Mouse (Mus musculus) megakaryocyte, embryonic 14.5 days (primary cell): ENCODE results near the gene Cyb5r3. TPM values are rescaled to one million over a fixed set of nuclear protein-coding genes. Genes with fewer than 3 reads are reported as not detected.
A peak's percentile ranks its signal among the peaks of the same experiment; 100 is the strongest.

Experiments used
- H3K27me3 ChIP-seq: replicated peaks from 2 replicates; pipeline ENCODE3; 2012; ENCODE audit warnings: inconsistent platforms
- H3K36me3 ChIP-seq: replicated peaks from 2 replicates; pipeline ENCODE3; 2012; ENCODE audit warnings: low read length, inconsistent platforms, mixed read lengths
- H3K4me1 ChIP-seq: 2 replicates; pipeline ENCODE4 v1.6.1; 2012; ENCODE audit warnings: inconsistent platforms
- H3K4me3 ChIP-seq: replicated peaks from 2 replicates; pipeline ENCODE3; 2012; ENCODE audit warnings: moderate library complexity, mild to moderate bottlenecking, inconsistent platforms
- H3K9me3 ChIP-seq: 2 replicates; pipeline ENCODE4 v1.6.1; 2012; ENCODE audit warnings: inconsistent platforms
- FLI1 ChIP-seq: IDR thresholded peaks from 2 replicates; pipeline ENCODE4 v1.6.1; 2012; ENCODE audit warnings: low read length, inconsistent platforms, mixed read lengths
- GATA1 ChIP-seq: IDR thresholded peaks from 3 replicates; pipeline ENCODE4 v1.6.1; 2012; ENCODE audit warnings: mixed read lengths, low read length, inconsistent platforms, borderline replicate concordance
- polyA plus RNA-seq: library from polyadenylated mRNA; stranded (reverse); fragments of >175 nt; gene quantifications from 2 replicates; pipeline ENCODE4 v1.2.3, GENCODE M21; 2012; ENCODE audit warnings: low replicate concordance; ENCODE audit not compliant: insufficient read depth

Cyb5r3 gene
- polyA plus RNA-seq, 1 experiment, result 127 TPM

DNA sequence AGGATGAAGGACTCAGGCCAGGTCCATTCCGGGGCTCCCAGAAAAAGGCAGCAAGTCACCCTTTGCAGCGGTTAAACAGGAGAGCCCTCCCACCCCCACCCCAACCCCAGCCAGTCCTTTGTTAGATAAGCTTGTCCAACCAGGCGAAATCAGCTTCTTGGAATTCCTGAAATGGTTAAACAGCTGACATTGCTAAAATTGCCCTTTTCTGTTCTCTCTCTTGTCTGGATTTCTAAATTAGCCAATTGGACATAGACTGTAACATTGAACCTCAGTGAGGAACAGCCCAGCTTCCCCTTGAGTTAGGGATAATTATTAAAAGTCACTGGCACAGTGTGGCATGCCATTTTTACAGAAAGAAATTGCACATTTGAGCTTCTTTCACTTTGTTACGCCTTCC is 30.0 kb upstream of the Cyb5r3 start:
- no peaks in the 10 kb centered on the region for H3K36me3 ChIP-seq
- TF ChIP-seq FLI1 (no peak), GATA1 (no peak)
- peaks cover 15% of the 10 kb centered on the region for H3K27me3 ChIP-seq
- no peaks in the 10 kb centered on the region for H3K9me3 ChIP-seq
- peaks cover 26% of the 10 kb centered on the region for H3K4me1 ChIP-seq
- no peak overlapping the region for H3K4me3 ChIP-seq

GRCm38 (mm10) chr15:83193413-83193812 is 21.0 kb upstream of the Cyb5r3 start:
- no peaks in the 10 kb centered on the region for H3K36me3 ChIP-seq
- no peak overlapping the region for H3K4me3 ChIP-seq
- peaks cover 35% of the 10 kb centered on the region for H3K9me3 ChIP-seq
- TF ChIP-seq FLI1 (no peak), GATA1 (no peak)
- peaks cover 5% of the 10 kb centered on the region for H3K27me3 ChIP-seq
- no peaks in the 10 kb centered on the region for H3K4me1 ChIP-seq

- Histone ChIP-seq H3K4me1 (no peaks in the 10 kb centered on the region), H3K9me3 (0 out of 2 replicates have a peak, but pooled peaks cover 5% of the 10 kb centered on the region), H3K27me3 (peaks cover 36% of the 10 kb centered on the region), H3K36me3 (no peaks in the 10 kb centered on the region), H3K4me3 (no peak overlapping the region)
- TF ChIP-seq FLI1, result no peak
- no peak for TF ChIP-seq GATA1
These were observed 10.0 kb upstream of the Cyb5r3 start for GRCm38 (mm10) chr15:83182351-83182750.

- TF ChIP-seq FLI1 (no peak), GATA1 (no peak)
These were observed 9.5 kb upstream of the Cyb5r3 start for GRCm38 (mm10) chr15:83181800-83182330.

DNA sequence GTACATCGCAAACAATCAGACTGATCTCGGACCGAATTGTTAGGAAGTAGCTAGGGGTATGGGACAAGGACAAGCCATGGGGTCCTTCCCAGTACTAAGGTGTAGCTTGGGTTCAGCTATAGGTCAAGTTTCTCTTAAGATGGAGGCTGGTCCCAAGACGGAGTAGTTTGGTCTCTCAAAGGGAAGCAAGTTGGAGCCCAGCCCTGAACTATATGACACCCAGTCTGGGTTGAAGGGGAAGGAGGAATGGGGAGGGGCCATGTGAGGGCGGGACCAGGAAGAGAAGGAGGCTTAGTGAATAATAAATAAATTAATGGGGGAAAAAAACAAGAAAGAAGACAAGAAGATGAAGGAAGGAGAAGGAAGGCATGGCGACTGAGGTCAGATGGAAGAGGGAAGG is 7.6 kb upstream of the Cyb5r3 start:
- H3K4me3 ChIP-seq, result no peak overlapping the region
- H3K9me3 ChIP-seq, result no peaks in the 10 kb centered on the region
- H3K4me1 ChIP-seq, result peaks cover 12% of the 10 kb centered on the region
- peaks cover 21% of the 10 kb centered on the region for H3K27me3 ChIP-seq
- TF ChIP-seq FLI1 (no peak), GATA1 (no peak)
- H3K36me3 ChIP-seq, result no peaks in the 10 kb centered on the region

More at GRCm38 (mm10) chr15:83181800-83182330, 9.5 kb upstream of the Cyb5r3 start:
- Histone ChIP-seq H3K4me1 (no peaks in the 10 kb centered on the region), H3K36me3 (no peaks in the 10 kb centered on the region), H3K4me3 (no peak overlapping the region), H3K9me3 (0 out of 2 replicates have a peak, but pooled peaks cover under 1% of the 10 kb centered on the region), H3K27me3 (peaks cover 34% of the 10 kb centered on the region)

DNA sequence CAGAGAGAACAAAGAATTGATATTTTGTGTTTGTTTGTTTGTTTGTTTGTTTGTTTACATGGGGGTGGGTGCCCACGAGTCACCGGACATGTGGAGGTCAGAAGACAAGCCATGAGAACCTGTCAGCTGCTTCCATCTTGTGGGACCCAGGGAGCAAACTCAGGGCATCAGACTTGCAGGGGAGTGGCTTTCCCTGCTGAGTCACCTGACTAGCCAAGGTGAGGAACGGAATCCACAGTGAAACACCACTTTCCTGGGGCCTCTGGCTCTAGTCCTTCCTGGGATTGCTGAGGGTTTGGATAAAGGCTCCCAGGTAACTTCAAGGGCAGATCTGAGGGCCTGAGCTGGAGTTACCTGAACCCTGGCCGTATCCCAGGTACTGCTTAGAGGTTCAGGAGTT is 4.3 kb upstream of the Cyb5r3 start:
- TF ChIP-seq FLI1 (no peak), GATA1 (no peak)
- Histone ChIP-seq H3K4me1 (peaks cover 33% of the 10 kb centered on the region), H3K9me3 (no peaks in the 10 kb centered on the region), H3K27me3 (peaks cover 5% of the 10 kb centered on the region), H3K36me3 (no peaks in the 10 kb centered on the region), H3K4me3 (no peak overlapping the region)

DNA sequence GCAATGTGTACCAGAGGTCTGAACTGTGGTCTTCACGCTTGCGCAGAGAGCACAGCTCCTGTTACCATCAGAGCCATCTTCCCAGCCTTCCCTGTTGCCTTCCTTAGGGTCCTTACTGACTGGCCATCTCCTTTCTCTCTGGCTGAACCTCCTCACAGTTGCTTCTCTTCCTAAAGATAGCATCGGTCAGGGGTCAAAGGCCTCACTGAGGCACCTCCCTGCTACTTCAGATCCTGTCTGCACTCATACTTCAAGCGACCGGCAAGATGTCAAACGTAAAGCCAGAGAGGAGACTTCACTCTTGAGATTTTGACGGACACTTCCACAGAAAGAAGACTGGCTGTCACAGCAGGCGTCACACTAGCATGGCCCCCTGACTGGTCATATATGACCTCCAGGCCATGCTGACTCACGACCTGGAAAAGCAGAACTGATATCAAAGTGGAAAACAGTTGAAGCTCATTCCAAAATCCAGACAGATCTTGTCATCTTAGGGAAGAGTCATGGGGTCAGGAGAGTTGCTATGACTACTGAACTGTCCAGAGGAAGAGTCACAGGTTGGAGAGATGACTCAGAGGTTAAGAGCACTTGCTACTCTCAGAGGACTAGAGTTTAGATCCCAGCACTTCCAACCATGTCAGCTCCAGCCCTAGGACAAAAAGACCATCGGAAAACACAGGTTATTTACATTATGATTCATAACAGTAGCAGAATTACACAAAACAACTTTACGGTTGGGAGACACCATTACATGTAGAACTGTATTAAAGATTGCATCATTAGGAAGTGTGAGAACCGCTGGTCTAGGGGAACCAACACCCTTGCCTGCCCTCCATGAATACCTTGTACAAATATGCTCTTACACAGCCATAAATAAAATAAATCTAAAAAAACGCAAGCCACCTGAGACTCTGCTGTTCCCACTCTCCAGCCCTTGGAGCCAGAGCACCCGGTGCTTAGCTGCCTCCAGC is 1.8 kb upstream of the Cyb5r3 start:
- Histone ChIP-seq H3K27me3 (peaks cover 3% of the 10 kb centered on the region), H3K4me3 (no peak overlapping the region), H3K36me3 (peaks cover 7% of the 10 kb centered on the region), H3K4me1 (peaks cover 58% of the 10 kb centered on the region), H3K9me3 (no peaks in the 10 kb centered on the region)
- TF ChIP-seq FLI1 (no peak), GATA1 (no peak)

DNA sequence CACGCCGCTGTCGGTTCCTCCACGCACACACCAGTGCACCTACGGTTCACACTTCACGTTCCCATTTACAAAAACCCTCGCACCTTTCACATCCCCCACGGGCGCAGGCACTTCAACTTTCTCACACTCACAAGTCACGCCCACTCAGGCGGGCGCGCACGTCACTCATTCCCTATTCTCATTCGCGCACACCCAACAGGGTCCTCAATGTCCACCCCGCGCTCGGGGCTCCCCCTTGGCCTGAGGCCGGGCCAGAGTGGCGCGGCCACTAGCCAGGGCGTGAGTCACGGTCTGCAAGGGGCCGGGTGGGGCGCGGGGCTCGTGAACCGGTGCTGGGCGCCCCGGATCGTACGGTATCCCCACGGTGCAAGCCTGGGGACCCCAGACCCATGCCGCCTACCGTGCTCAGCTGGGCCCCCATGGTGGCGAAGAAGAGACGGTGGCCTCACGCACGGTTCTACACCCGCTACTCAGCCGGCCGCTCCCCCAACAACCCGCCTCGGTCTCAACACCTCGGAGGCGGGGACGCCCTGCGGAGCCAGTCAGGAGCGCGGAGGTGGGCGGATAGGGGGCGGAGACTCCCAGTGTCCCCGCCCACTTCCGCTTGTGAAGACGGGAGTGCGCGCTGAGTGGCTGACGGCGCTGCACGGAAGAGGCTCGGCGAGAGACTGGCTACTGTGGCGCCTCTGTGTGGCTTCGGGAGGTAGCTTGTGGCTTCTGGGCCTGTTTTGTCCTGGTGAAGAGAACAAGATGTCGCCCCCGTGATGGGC is 495 bp downstream of the Cyb5r3 start:
- Histone ChIP-seq H3K4me3 (peak overlapping the region; percentile 98), H3K27me3 (no peaks in the 10 kb centered on the region), H3K4me1 (peaks cover 81% of the 10 kb centered on the region), H3K9me3 (no peaks in the 10 kb centered on the region), H3K36me3 (peaks cover 29% of the 10 kb centered on the region)
- TF ChIP-seq FLI1 (peak; percentile 79), GATA1 (no peak)

DNA sequence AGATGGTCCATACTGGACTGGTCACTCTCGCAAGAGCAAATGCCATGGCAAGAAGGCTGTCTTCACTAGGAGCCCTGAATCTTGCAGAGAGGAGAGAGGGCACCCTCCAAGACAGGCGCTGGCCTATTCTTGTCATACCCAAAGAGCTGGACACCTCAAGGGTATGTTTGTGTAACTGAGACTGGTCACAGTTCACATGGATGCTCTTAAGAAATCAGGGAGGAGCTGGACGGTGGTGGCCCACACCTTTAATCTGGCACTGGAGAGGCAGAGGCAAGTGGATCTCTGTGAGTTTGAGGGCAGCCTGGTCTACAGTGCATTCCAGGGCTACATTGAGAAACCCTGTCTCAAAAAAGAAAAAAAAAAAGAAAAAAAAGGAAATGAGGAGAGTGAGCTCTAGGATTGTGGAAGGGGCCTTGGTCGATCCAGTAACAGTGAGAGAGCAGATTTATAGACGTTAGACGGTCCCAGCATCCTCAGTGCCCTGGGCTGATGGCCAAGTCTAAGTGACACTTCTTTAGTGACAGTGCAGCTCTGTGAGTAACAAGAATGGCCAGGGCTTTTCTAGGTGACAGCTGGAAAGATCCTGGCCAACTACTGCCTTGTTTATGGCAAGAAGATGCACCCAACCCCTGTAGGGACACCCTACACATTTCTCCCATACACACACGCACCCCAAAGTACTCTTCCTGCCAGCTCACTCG is 1.3 kb downstream of the Cyb5r3 start:
- Histone ChIP-seq H3K36me3 (peaks cover 34% of the 10 kb centered on the region), H3K27me3 (no peaks in the 10 kb centered on the region), H3K4me1 (peaks cover 82% of the 10 kb centered on the region), H3K4me3 (peak overlapping the region; percentile 98), H3K9me3 (no peaks in the 10 kb centered on the region)
- TF ChIP-seq FLI1 (no peak), GATA1 (no peak)
